Mouse (Mus musculus) liver, adult 2 months (tissue): Measurements from ENCODE around the gene Unc13b. TPM values are rescaled to one million over a fixed set of nuclear protein-coding genes. Genes with fewer than 3 reads are reported as not detected.
"Not testable (repeated sequence)": the region's sequence is repeated elsewhere in the genome, so short reads cannot be mapped to it uniquely, and the experiment has no call there.

Experiments used
- DNase-seq: peaks from one replicate; pipeline ENCODE4 v3.0.0-alpha.2; 2011; ENCODE audit warnings: low read depth, low spot score; ENCODE audit errors: extremely low read depth
- H3K27ac ChIP-seq: fragments of 200-500 bp; replicated peaks from 2 replicates; pipeline ENCODE4 v1.5.1; 2012; ENCODE audit warnings: low read depth, mild to moderate bottlenecking, control low read depth, inconsistent platforms, low read length; ENCODE audit not compliant: insufficient read depth
- H3K27me3 ChIP-seq: fragments of 200-500 bp; 2 replicates; pipeline ENCODE4 v1.6.1; 2012; ENCODE audit warnings: mild to moderate bottlenecking, moderate library complexity, low read length, inconsistent platforms; ENCODE audit not compliant: control insufficient read depth, insufficient read depth
- H3K36me3 ChIP-seq: fragments of 200-500 bp; 2 replicates; pipeline ENCODE4 v1.6.1; 2012; ENCODE audit warnings: low read length, inconsistent platforms; ENCODE audit not compliant: control insufficient read depth, insufficient read depth
- H3K4me1 ChIP-seq: fragments of 200-500 bp; 2 replicates; pipeline ENCODE4 v1.6.1; 2011; ENCODE audit warnings: low read length; ENCODE audit not compliant: control insufficient read depth, insufficient read depth
- H3K4me3 ChIP-seq: fragments of 200-500 bp; 2 replicates; pipeline ENCODE4 v1.5.1; 2011; ENCODE audit warnings: low read depth, mild to moderate bottlenecking, control low read depth, low read length, moderate library complexity; ENCODE audit not compliant: insufficient read depth
- H3K79me2 ChIP-seq: fragments of 200-500 bp; 2 replicates; pipeline ENCODE4 v1.6.1; 2012; ENCODE audit warnings: inconsistent platforms, mild to moderate bottlenecking, low read length, moderate library complexity; ENCODE audit not compliant: control insufficient read depth, insufficient read depth
- H3K9ac ChIP-seq: fragments of 200-500 bp; 2 replicates; pipeline ENCODE4 v1.6.1; 2012; ENCODE audit warnings: low read depth, mild to moderate bottlenecking, control low read depth, inconsistent platforms, low read length
- CTCF ChIP-seq: fragments of 200-500 bp; IDR thresholded peaks from 2 replicates; pipeline ENCODE4 v1.5.1; 2011; ENCODE audit warnings: low read depth, low read length, control low read depth
- POLR2A ChIP-seq: fragments of 200-500 bp; IDR thresholded peaks from 2 replicates; pipeline ENCODE4 v1.6.1; 2011; ENCODE audit warnings: low read length, control low read depth; ENCODE audit not compliant: insufficient read depth; ENCODE audit errors: extremely low read depth
- WGBS: fragments of 180-500 bp; shearing (Covaris S2); methylation state at CpG from one replicate; pipeline ENCODE4 v1.1.7; 2018; 5-methylcytosine and 5-hydroxymethylcytosine counted together
- polyA plus RNA-seq: library from polyadenylated mRNA; depleted of rRNA; stranded (reverse); fragments of >200 nt; gene quantifications from 2 replicates; pipeline ENCODE4 v1.2.3, GENCODE M21; 2012
- total RNA-seq: library from RNA; depleted of rRNA; stranded (reverse); fragments of >200 nt; gene quantifications from 2 replicates; pipeline ENCODE4 v1.2.3, GENCODE M21; 2014

The Unc13b gene
- total and polyA plus RNA-seq, 2 experiments, result 2.6 to 3.7 TPM

- no peak overlapping the region for H3K9ac ChIP-seq
- no peak overlapping the region for H3K4me3 ChIP-seq
- H3K27ac ChIP-seq, result no peak overlapping the region
- TF ChIP-seq POLR2A (no peak), CTCF (peak; percentile 33; the same call in 1 of the 2 replicates)
- H3K36me3 ChIP-seq, result no peaks in the 10 kb centered on the region
- H3K4me1 ChIP-seq, result no peaks in the 10 kb centered on the region
- H3K79me2 ChIP-seq, result no peaks in the 10 kb centered on the region
- 21% methylated on average over 2 of the region's 2 CpGs for WGBS
- H3K27me3 ChIP-seq, result no peaks in the 10 kb centered on the region
- DNase-seq, result peak; percentile 21
Observed at GRCm38 (mm10) chr4:43114946-43115345, 56.2 kb downstream of the Unc13b start.

- Histone ChIP-seq H3K4me1 (no peaks in the 10 kb centered on the region), H3K4me3 (no peak overlapping the region), H3K27ac (no peak overlapping the region), H3K36me3 (no peaks in the 10 kb centered on the region), H3K27me3 (no peaks in the 10 kb centered on the region), H3K79me2 (no peaks in the 10 kb centered on the region), H3K9ac (no peak overlapping the region)
- TF ChIP-seq CTCF (no peak), POLR2A (no peak)
- DNase-seq, result no peak
- 68% methylated on average over 2 of the region's 2 CpGs for WGBS
Observed at GRCm38 (mm10) chr4:43116249-43116648, 57.5 kb downstream of the Unc13b start.

- DNase-seq, result no peak
- Histone ChIP-seq H3K36me3 (no peaks in the 10 kb centered on the region), H3K4me3 (no peak overlapping the region), H3K79me2 (no peaks in the 10 kb centered on the region), H3K9ac (no peak overlapping the region), H3K27me3 (no peaks in the 10 kb centered on the region), H3K4me1 (no peaks in the 10 kb centered on the region), H3K27ac (no peak overlapping the region)
- WGBS, result 86% methylated on average over 3 of the region's 3 CpGs
- TF ChIP-seq CTCF (no peak), POLR2A (no peak)
Observed at GRCm38 (mm10) chr4:43129750-43130149, 71.0 kb downstream of the Unc13b start.

GRCm38 (mm10) chr4:43142610-43143009 is 83.9 kb downstream of the Unc13b start:
- DNase-seq, result no peak
- Histone ChIP-seq H3K36me3 (no peaks in the 10 kb centered on the region), H3K79me2 (no peaks in the 10 kb centered on the region), H3K4me3 (no peak overlapping the region), H3K27ac (no peak overlapping the region), H3K27me3 (no peaks in the 10 kb centered on the region; the same call in 1 of the 2 replicates), H3K9ac (no peak overlapping the region), H3K4me1 (no peaks in the 10 kb centered on the region)
- TF ChIP-seq POLR2A, result no peak
- TF ChIP-seq CTCF, result no peak
- WGBS, result 95% methylated on average over 1 of the region's 1 CpGs

- 97% methylated on average over 4 of the region's 4 CpGs for WGBS
- not testable (repeated sequence) for H3K4me3 ChIP-seq, H3K79me2 ChIP-seq, H3K27ac ChIP-seq, H3K4me1 ChIP-seq, DNase-seq, H3K9ac ChIP-seq, H3K27me3 ChIP-seq, H3K36me3 ChIP-seq
Observed at GRCm38 (mm10) chr4:43152413-43152812, 93.7 kb downstream of the Unc13b start.

GRCm38 (mm10) chr4:43160045-43160444 is 101.3 kb downstream of the Unc13b start:
- Histone ChIP-seq H3K9ac (no peak overlapping the region), H3K79me2 (no peaks in the 10 kb centered on the region), H3K36me3 (no peaks in the 10 kb centered on the region), H3K4me1 (no peaks in the 10 kb centered on the region), H3K27me3 (no peaks in the 10 kb centered on the region), H3K4me3 (no peak overlapping the region), H3K27ac (no peak overlapping the region)
- DNase-seq, result no peak
- 60% methylated on average over 3 of the region's 3 CpGs for WGBS
- TF ChIP-seq POLR2A (no peak), CTCF (no peak)
